In genomic region chr2:5011898-5012490, GRCm38 (mm10) we compare ENCODE assay signal across 8 mouse cellular contexts. TPM values are rescaled to one million over a fixed set of nuclear protein-coding genes. Genes with fewer than 3 reads are reported as not detected.
DNase-seq lines count a peak whose midpoint lies in the region; ATAC-seq lines count a peak whose summit lies in the region.

No protein-coding gene starts in this region.

- H3K9me3 ChIP-seq in lung, embryonic 16.5 days (ENCODE audit: control insufficient read depth, low read length), result no peaks in the 10 kb centered on the region
- no peaks in the 10 kb centered on the region for H3K9me3 ChIP-seq in embryonic facial prominence, embryonic 13.5 days
- no peaks in the 10 kb centered on the region for H3K9me3 ChIP-seq in limb, embryonic 11.5 days (ENCODE audit: control insufficient read depth, low read length)
- no peaks in the 10 kb centered on the region for H3K9me3 ChIP-seq in stomach, embryonic 14.5 days (ENCODE audit: control insufficient read depth, low read depth, low read length)

- no peaks in the 10 kb centered on the region for H3K27me3 ChIP-seq in lung, embryonic 16.5 days (ENCODE audit: control insufficient read depth, insufficient read depth, low read depth, low read length)
- no peaks in the 10 kb centered on the region for H3K27me3 ChIP-seq in embryonic facial prominence, embryonic 13.5 days
- no peaks in the 10 kb centered on the region for H3K27me3 ChIP-seq in limb, embryonic 11.5 days (ENCODE audit: control insufficient read depth, insufficient read depth, low read length)
- no peaks in the 10 kb centered on the region for H3K27me3 ChIP-seq in stomach, embryonic 14.5 days (ENCODE audit: control insufficient read depth, insufficient read depth, low read length)

- H3K36me3 ChIP-seq in lung, embryonic 16.5 days (ENCODE audit: control insufficient read depth, insufficient read depth, low read length), result peaks cover 15% of the 10 kb centered on the region
- peaks cover 19% of the 10 kb centered on the region for H3K36me3 ChIP-seq in embryonic facial prominence, embryonic 13.5 days
- H3K36me3 ChIP-seq in limb, embryonic 11.5 days (ENCODE audit: control insufficient read depth, insufficient read depth, low read length), result peaks cover 17% of the 10 kb centered on the region
- H3K36me3 ChIP-seq in stomach, embryonic 14.5 days (ENCODE audit: control insufficient read depth, insufficient read depth, low read length), result peaks cover 15% of the 10 kb centered on the region

- no peak for ATAC-seq in lung, embryonic 16.5 days (ENCODE audit: low read depth)
- no peak for ATAC-seq in embryonic facial prominence, embryonic 13.5 days (ENCODE audit: insufficient number of reproducible peaks, insufficient read depth, low FRiP score, low TSS enrichment, low read depth)
- no peak for ATAC-seq in limb, embryonic 11.5 days (ENCODE audit: insufficient number of reproducible peaks, low FRiP score, low TSS enrichment, low read depth)
- 0 out of 2 replicates have a peak, but pooled peaks have one; percentile 15 for ATAC-seq in stomach, embryonic 14.5 days (ENCODE audit: insufficient number of reproducible peaks, insufficient read depth, low FRiP score, low read depth)

- H3K27ac ChIP-seq in lung, embryonic 16.5 days (ENCODE audit: low read length), result no peak overlapping the region
- no peak overlapping the region for H3K27ac ChIP-seq in embryonic facial prominence, embryonic 13.5 days
- H3K27ac ChIP-seq in limb, embryonic 11.5 days (replicated peaks; ENCODE audit: low read depth, low read length), result no peak overlapping the region
- H3K27ac ChIP-seq in stomach, embryonic 14.5 days (ENCODE audit: low read length), result no peak overlapping the region

- peak overlapping the region; percentile 77 for H3K9ac ChIP-seq in lung, embryonic 16.5 days (ENCODE audit: low read length)
- H3K9ac ChIP-seq in embryonic facial prominence, embryonic 13.5 days, result peak overlapping the region; percentile 75
- H3K9ac ChIP-seq in limb, embryonic 11.5 days (ENCODE audit: low read length), result peak overlapping the region; percentile 67
- peak overlapping the region; percentile 25 for H3K9ac ChIP-seq in stomach, embryonic 14.5 days (replicated peaks; ENCODE audit: low read depth, low read length)

- WGBS in lung, embryonic 16.5 days, result 7% methylated on average over 8 of the region's 8 CpGs
- WGBS in embryonic facial prominence, embryonic 13.5 days, result 12% methylated on average over 8 of the region's 8 CpGs
- WGBS in limb, embryonic 11.5 days, result 14% methylated on average over 8 of the region's 8 CpGs
- 14% methylated on average over 8 of the region's 8 CpGs for WGBS in stomach, embryonic 14.5 days

- H3K4me1 ChIP-seq in lung, embryonic 16.5 days (replicated peaks; ENCODE audit: control insufficient read depth, insufficient read depth, low read length), result peaks cover 8% of the 10 kb centered on the region
- H3K4me1 ChIP-seq in embryonic facial prominence, embryonic 13.5 days, result peaks cover 13% of the 10 kb centered on the region
- H3K4me1 ChIP-seq in limb, embryonic 11.5 days (ENCODE audit: control insufficient read depth, insufficient read depth, low read length), result peaks cover 2% of the 10 kb centered on the region; the same call in 1 of the 2 replicates
- peaks cover 8% of the 10 kb centered on the region; the same call in 1 of the 2 replicates for H3K4me1 ChIP-seq in stomach, embryonic 14.5 days (ENCODE audit: control insufficient read depth, insufficient read depth, low read length)

- no peak for DNase-seq in lung, postnatal 14 days
- DNase-seq in limb, embryonic 11.5 days (ENCODE audit: low spot score), result no peak
- DNase-seq in ovary, adult 18-20 months (ENCODE audit: low spot score), result no peak
- no peak for DNase-seq in kidney, postnatal 14 days
- no peak for DNase-seq in spleen, adult 12 weeks (ENCODE audit: low spot score)

- H3K4me3 ChIP-seq in lung, embryonic 16.5 days (ENCODE audit: low read length), result peak overlapping the region; percentile 95
- peak overlapping the region; percentile 68 for H3K4me3 ChIP-seq in embryonic facial prominence, embryonic 13.5 days
- H3K4me3 ChIP-seq in limb, embryonic 11.5 days (ENCODE audit: low read depth, low read length), result peak overlapping the region; percentile 75
- H3K4me3 ChIP-seq in stomach, embryonic 14.5 days (ENCODE audit: low read depth, low read length), result peak overlapping the region; percentile 68

- peak overlapping the region; percentile 68 for H3K4me2 ChIP-seq in lung, embryonic 16.5 days (ENCODE audit: low read depth, low read length)
- H3K4me2 ChIP-seq in embryonic facial prominence, embryonic 13.5 days, result peak overlapping the region; percentile 63
- peak overlapping the region; percentile 48 for H3K4me2 ChIP-seq in limb, embryonic 11.5 days (ENCODE audit: low read depth, severe bottlenecking)
- H3K4me2 ChIP-seq in stomach, embryonic 14.5 days (replicated peaks; ENCODE audit: low read depth, low read length), result peak overlapping the region; percentile 58

RNA-seq across cellular contexts. Expression of gene Mcm10, which starts 0.6 kb away (rescaled TPM):
- polyA plus RNA-seq in lung, embryonic 16.5 days (2015; fragmentation: Nextera tagmentation; extraction: Ambion mirVana), result 31.8 and 36.4 TPM in 2 replicates
- polyA plus RNA-seq in embryonic facial prominence, embryonic 13.5 days (2015; fragmentation: Nextera tagmentation; extraction: Ambion mirVana), result 31.8 and 34.0 TPM in 2 replicates
- 71.4 and 71.7 TPM in 2 replicates for polyA plus RNA-seq in limb, embryonic 11.5 days (2014; fragmentation: Nextera tagmentation; extraction: Ambion mirVana)
- 30.1 and 34.0 TPM in 2 replicates for polyA plus RNA-seq in stomach, embryonic 14.5 days (2014; fragmentation: Nextera tagmentation; extraction: Ambion mirVana)

RNA-seq across cellular contexts. Expression of gene Ucma, which starts 36.1 kb away (rescaled TPM):
- not detected in 2 replicates for polyA plus RNA-seq in lung, embryonic 16.5 days (2015; fragmentation: Nextera tagmentation; extraction: Ambion mirVana)
- 0.69 and 0.98 TPM in 2 replicates for polyA plus RNA-seq in embryonic facial prominence, embryonic 13.5 days (2015; fragmentation: Nextera tagmentation; extraction: Ambion mirVana)
- polyA plus RNA-seq in limb, embryonic 11.5 days (2014; fragmentation: Nextera tagmentation; extraction: Ambion mirVana), result not detected in 2 replicates
- polyA plus RNA-seq in stomach, embryonic 14.5 days (2014; fragmentation: Nextera tagmentation; extraction: Ambion mirVana), result not detected in 2 replicates

RNA-seq across cellular contexts. Expression of gene Optn, which starts 51.9 kb away (rescaled TPM):
- 13.3 and 13.5 TPM in 2 replicates for polyA plus RNA-seq in lung, embryonic 16.5 days (2015; fragmentation: Nextera tagmentation; extraction: Ambion mirVana)
- 5.4 and 5.6 TPM in 2 replicates for polyA plus RNA-seq in embryonic facial prominence, embryonic 13.5 days (2015; fragmentation: Nextera tagmentation; extraction: Ambion mirVana)
- 6.6 and 7.8 TPM in 2 replicates for polyA plus RNA-seq in limb, embryonic 11.5 days (2014; fragmentation: Nextera tagmentation; extraction: Ambion mirVana)
- 6.5 and 7.1 TPM in 2 replicates for polyA plus RNA-seq in stomach, embryonic 14.5 days (2014; fragmentation: Nextera tagmentation; extraction: Ambion mirVana)

Comparison
In these comparisons a context has a peak if more than half of its experiments do, and no peak if none do; other contexts are left out.
1. H3K9ac ChIP-seq: peak in every context shown above with its lines; median percentile 77 in lung, embryonic 16.5 days; 75 in embryonic facial prominence, embryonic 13.5 days; 67 in limb, embryonic 11.5 days; 25 in stomach, embryonic 14.5 days.